Mouse (Mus musculus): Measurements from ENCODE around the gene Gpr107.

DNA sequence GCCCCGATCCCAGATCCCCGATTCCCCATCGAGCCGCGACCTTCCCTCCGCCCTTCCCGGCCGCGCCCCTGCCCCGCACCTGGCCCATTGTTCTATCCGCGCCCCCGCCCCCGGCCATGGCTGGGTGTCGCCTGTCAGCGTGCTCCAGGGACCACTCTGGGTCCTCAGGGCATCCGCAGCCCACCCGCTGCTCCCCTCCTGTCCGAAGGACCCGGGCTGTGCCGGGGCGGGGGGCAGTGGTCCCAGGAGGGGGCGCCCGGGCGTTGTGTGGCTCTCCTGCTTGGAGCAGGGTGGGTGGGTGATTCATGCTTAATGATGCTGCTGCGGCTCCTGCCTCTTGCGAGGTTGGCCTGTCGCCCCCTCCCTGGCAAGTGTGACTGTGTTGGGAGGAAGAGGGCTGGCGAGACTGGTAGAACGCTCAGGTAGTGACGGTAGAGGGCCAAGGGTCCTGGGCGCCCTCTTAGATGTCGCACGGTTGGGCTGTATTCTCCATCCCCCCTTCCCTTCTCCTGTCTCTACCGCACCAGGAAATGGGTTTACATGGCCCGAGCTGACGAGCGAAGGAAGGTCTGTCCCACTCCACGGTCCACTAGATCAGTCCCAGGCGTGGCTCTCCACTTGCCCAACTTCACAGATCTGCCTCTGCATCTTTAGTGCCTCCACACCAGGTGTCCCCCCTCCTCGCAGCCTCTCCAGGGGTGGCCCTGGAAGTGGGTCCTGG is 94.3 kb downstream of the Gpr107 start:
- TF ChIP-seq CTCF (IDR thresholded peaks at IDR 0.05; ENCODE audit: control insufficient read depth, insufficient read depth, insufficient read length), result peak; percentile 30
- TF ChIP-seq USF1 (IDR thresholded peaks at IDR 0.05; ENCODE audit: low read depth), result no peak
- TF ChIP-seq MYOD1 (IDR thresholded peaks at IDR 0.05; ENCODE audit: control insufficient read depth, insufficient read length, low read depth), result no peak
- TF ChIP-seq MYOG (IDR thresholded peaks at IDR 0.05; ENCODE audit: control insufficient read depth, extremely low read depth, insufficient read length), result no peak
- TF ChIP-seq MAX (IDR thresholded peaks at IDR 0.05), result no peak
- no peak for TF ChIP-seq CEBPB (IDR thresholded peaks at IDR 0.05; ENCODE audit: low read depth)

Data from C2C12 (cell line).